Mouse (Mus musculus): Measurements from ENCODE around the gene Abhd17a.

DNA sequence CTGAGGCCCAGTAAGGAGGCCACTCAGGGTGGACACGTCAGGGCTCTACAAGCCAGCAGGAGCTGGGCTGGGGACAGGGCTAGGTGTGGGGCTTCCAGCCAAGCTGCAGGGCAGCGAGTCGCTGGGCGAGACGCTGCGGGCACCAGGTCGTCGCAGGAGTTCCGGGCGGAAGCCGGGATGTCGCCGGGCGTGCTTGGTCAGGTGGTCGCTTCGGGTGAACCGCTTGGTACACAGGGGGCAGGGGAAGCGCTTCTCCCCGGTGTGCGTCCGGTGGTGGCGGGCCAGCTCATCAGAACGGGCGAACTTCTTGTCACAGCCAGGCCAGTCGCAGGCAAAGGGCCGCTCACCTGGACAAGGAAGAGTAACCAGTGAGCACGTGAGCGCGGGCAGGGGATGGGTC is 21.3 kb downstream of the Abhd17a start:
- TF ChIP-seq CTCF (IDR thresholded peaks at IDR 0.05; ENCODE audit: low read depth, low read length) (no peak), EP300 (IDR thresholded peaks at IDR 0.05; ENCODE audit: insufficient read depth, low read depth, low read length) (no peak)

All from ES-Bruce4 (cell line).